Mouse (Mus musculus): ENCODE measurements around the gene Zdhhc14. TPM values are rescaled to one million over a fixed set of nuclear protein-coding genes. Genes with fewer than 3 reads are reported as not detected.

Gene Zdhhc14
- polyA plus RNA-seq, 1 experiment = 0.86 TPM

DNA sequence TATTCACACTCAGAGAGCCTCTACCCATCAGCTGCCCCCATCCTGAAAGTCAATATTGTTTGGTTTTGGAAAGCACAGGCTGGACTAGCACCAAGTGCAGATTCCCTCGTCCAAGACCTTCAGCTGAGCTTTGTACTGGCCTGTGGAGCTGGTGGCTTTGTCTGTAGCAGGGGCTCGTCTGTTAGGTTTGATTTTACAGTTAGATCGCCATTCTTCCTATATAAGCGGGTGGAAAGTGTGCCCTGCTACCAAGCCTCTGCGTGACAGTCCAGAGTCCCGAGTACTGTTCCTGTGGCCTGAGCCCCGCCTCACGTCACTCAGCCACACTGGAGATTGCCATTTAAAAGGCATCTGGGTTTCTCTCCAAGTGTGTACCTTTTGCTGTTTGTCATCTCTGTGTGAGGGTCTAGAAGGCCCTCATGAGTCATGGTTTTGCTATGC, 113.8 kb downstream of the Zdhhc14 start:
- Histone ChIP-seq H3K79me2 (ENCODE audit: control insufficient read depth, insufficient read depth) (no peaks in the 10 kb centered on the region), H3K36me3 (ENCODE audit: control insufficient read depth, insufficient read depth) (no peaks in the 10 kb centered on the region)
- TF ChIP-seq POLR2AphosphoS2 (IDR thresholded peaks at IDR 0.05; ENCODE audit: insufficient read length, low read depth) (no peak), POLR2A (IDR thresholded peaks at IDR 0.05; ENCODE audit: insufficient read length, low read depth) (no peak), MYOD1 (IDR thresholded peaks at IDR 0.05; ENCODE audit: control insufficient read depth in 1 of 3, insufficient read length in 2 of 3, low read depth in 2 of 3) (no peak), MAX (IDR thresholded peaks at IDR 0.05; ENCODE audit: low read depth) (no peak), TCF3 (IDR thresholded peaks at IDR 0.05; ENCODE audit: insufficient read length, low read depth) (no peak), TCF12 (IDR thresholded peaks at IDR 0.05; ENCODE audit: insufficient read depth, poor library complexity, severe bottlenecking) (no peak)

DNA sequence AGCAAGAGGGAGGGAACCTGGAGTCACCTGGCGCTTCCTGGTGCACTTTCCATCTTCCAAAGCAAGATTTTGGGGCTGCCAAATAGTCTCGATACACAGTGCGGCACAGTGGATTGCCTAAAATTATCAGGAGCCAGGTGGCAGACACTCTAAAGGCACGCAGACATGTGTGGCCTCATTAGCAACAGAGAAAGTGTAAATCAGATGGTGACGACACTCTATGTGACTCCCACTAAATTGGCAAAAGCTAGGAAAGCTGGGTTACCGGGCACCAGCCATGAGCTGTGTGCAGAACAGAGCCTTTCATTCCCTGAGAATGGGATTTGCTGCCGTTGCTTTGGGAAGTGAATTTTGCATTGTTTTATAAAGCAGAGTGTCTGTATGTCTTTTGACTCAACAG, 115.0 kb downstream of the Zdhhc14 start:
- no peak overlapping the region for H3K4me2 ChIP-seq (ENCODE audit: low read depth)
- H3K36me3 ChIP-seq (ENCODE audit: control insufficient read depth, insufficient read depth) = no peaks in the 10 kb centered on the region
- TF ChIP-seq E2F4 (IDR thresholded peaks at IDR 0.05; ENCODE audit: insufficient read depth) = no peak
- no peak for TF ChIP-seq TCF3 (IDR thresholded peaks at IDR 0.05; ENCODE audit: insufficient read length, low read depth)
- TF ChIP-seq USF1 (IDR thresholded peaks at IDR 0.05; ENCODE audit: low read depth) = no peak
- no peak for TF ChIP-seq MYOD1 (IDR thresholded peaks at IDR 0.05; ENCODE audit: control insufficient read depth in 1 of 3, insufficient read length in 2 of 3, low read depth in 2 of 3)
- TF ChIP-seq POLR2A (IDR thresholded peaks at IDR 0.05; ENCODE audit: insufficient read length, low read depth) = no peak
- no peak for TF ChIP-seq MAX (IDR thresholded peaks at IDR 0.05; ENCODE audit: low read depth)
- TF ChIP-seq CEBPB (IDR thresholded peaks at IDR 0.05; ENCODE audit: insufficient read depth, poor library complexity, severe bottlenecking) = no peak
- TF ChIP-seq REST (IDR thresholded peaks at IDR 0.05; ENCODE audit: insufficient read depth, insufficient read length) = no peak
- no peak for TF ChIP-seq MYOG (IDR thresholded peaks at IDR 0.05; ENCODE audit: control insufficient read depth in 1 of 3, insufficient read depth in 1 of 3, insufficient read length in 2 of 3, low read depth in 2 of 3)
- no peak for TF ChIP-seq TCF12 (IDR thresholded peaks at IDR 0.05; ENCODE audit: insufficient read depth, poor library complexity, severe bottlenecking)
- no peak for TF ChIP-seq SRF (IDR thresholded peaks at IDR 0.05; ENCODE audit: control insufficient read depth, insufficient read length, low read depth)
- no peak for TF ChIP-seq POLR2AphosphoS2 (IDR thresholded peaks at IDR 0.05; ENCODE audit: insufficient read length, low read depth)
- H3ac ChIP-seq (ENCODE audit: control insufficient read depth, insufficient read length) = no peak overlapping the region
- H3K79me2 ChIP-seq (ENCODE audit: control insufficient read depth, insufficient read depth) = no peaks in the 10 kb centered on the region
- no peaks in the 10 kb centered on the region for H3K27me3 ChIP-seq (ENCODE audit: control insufficient read depth, insufficient read depth, insufficient read length)
- H3K4me3 ChIP-seq = no peak overlapping the region

More for the DNA sequence above, 113.8 kb downstream of the Zdhhc14 start:
- Histone ChIP-seq H3K4me2 (ENCODE audit: low read depth) (no peak overlapping the region), H3K27me3 (ENCODE audit: control insufficient read depth, insufficient read depth, insufficient read length) (no peaks in the 10 kb centered on the region), H3K4me3 (no peak overlapping the region), H3ac (ENCODE audit: control insufficient read depth, insufficient read length) (no peak overlapping the region)

DNA sequence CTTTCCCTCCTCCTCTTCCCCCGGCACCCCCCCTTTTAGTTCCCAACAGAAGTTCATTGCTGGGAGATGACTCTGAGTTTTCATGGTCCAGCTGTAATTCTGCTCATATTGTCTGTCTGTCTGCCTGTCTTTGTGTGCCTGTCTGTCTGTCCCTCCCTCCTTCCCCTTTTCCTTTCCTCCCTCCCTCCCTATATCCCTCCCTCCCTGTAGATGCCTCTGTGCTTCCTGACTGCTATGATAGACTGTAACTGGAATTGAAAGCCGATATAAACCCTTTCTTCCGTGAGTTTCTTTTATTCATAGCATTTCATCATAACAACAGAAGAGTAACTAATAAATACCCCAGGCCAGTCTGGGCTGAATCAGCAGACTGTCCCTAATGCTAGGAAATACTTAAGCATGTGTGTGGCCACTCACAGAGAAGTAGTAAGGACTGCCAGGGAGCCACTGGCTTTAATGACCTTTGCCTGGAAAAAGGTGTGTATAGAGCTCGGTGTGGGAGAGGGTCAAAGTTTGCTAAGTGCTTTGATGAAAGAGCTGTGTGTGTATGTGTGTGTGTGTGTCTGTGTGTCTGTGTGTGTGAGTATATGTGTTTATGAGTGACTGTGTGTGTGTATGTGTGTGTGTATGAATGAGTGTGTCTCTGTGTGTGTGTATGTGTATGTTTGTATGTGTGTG, 117.7 kb downstream of the Zdhhc14 start:
- no peak overlapping the region for H3ac ChIP-seq (ENCODE audit: control insufficient read depth, insufficient read length)

DNA sequence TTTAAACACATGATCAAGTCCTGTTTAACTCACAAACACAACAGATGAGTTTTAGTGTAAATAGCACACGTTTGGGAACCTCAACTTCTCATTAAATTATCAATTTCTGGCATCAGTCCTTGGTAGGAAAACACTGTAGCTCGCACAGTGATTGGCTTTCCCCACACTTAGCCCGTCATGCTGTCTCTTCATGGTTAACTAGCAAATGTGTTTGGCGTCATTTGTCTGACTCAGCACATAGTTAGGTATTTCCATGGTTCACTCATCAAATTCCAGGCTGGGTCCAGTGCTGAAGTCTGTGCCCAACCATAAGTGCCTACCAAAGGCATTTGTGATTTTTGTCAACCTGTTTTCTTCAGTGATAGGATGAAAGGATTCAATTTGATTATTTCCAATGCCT, 119.9 kb downstream of the Zdhhc14 start:
- Histone ChIP-seq H3K79me2 (ENCODE audit: control insufficient read depth, insufficient read depth) (no peaks in the 10 kb centered on the region), H3K4me2 (ENCODE audit: low read depth) (no peak overlapping the region), H3K36me3 (ENCODE audit: control insufficient read depth, insufficient read depth) (no peaks in the 10 kb centered on the region), H3K27me3 (ENCODE audit: control insufficient read depth, insufficient read depth, insufficient read length) (no peaks in the 10 kb centered on the region), H3ac (ENCODE audit: control insufficient read depth, insufficient read length) (no peak overlapping the region), H3K4me3 (no peak overlapping the region)
- TF ChIP-seq MYOD1 (IDR thresholded peaks at IDR 0.05; ENCODE audit: control insufficient read depth in 1 of 3, insufficient read length in 2 of 3, low read depth in 2 of 3) (no peak), TCF3 (IDR thresholded peaks at IDR 0.05; ENCODE audit: insufficient read length, low read depth) (no peak), POLR2A (IDR thresholded peaks at IDR 0.05; ENCODE audit: insufficient read length, low read depth) (no peak), MAX (IDR thresholded peaks at IDR 0.05; ENCODE audit: low read depth) (no peak), CEBPB (IDR thresholded peaks at IDR 0.05; ENCODE audit: insufficient read depth, poor library complexity, severe bottlenecking) (no peak), E2F4 (IDR thresholded peaks at IDR 0.05; ENCODE audit: insufficient read depth) (no peak), POLR2AphosphoS2 (IDR thresholded peaks at IDR 0.05; ENCODE audit: insufficient read length, low read depth) (no peak), MYOG (IDR thresholded peaks at IDR 0.05; ENCODE audit: control insufficient read depth in 1 of 3, insufficient read depth in 1 of 3, insufficient read length in 2 of 3, low read depth in 2 of 3) (no peak), REST (IDR thresholded peaks at IDR 0.05; ENCODE audit: insufficient read depth, insufficient read length) (no peak)

More for the DNA sequence above, 117.7 kb downstream of the Zdhhc14 start:
- Histone ChIP-seq H3K4me2 (ENCODE audit: low read depth) (no peak overlapping the region), H3K79me2 (ENCODE audit: control insufficient read depth, insufficient read depth) (no peaks in the 10 kb centered on the region), H3K27me3 (ENCODE audit: control insufficient read depth, insufficient read depth, insufficient read length) (no peaks in the 10 kb centered on the region), H3K36me3 (ENCODE audit: control insufficient read depth, insufficient read depth) (no peaks in the 10 kb centered on the region), H3K4me3 (no peak overlapping the region)
- TF ChIP-seq MYOD1 (IDR thresholded peaks at IDR 0.05; ENCODE audit: control insufficient read depth in 1 of 3, insufficient read length in 2 of 3, low read depth in 2 of 3) (no peak), USF1 (IDR thresholded peaks at IDR 0.05; ENCODE audit: low read depth) (no peak), SRF (IDR thresholded peaks at IDR 0.05; ENCODE audit: control insufficient read depth, insufficient read length, low read depth) (no peak), POLR2A (IDR thresholded peaks at IDR 0.05; ENCODE audit: insufficient read length, low read depth) (no peak), CEBPB (IDR thresholded peaks at IDR 0.05; ENCODE audit: insufficient read depth, poor library complexity, severe bottlenecking) (no peak), TCF12 (IDR thresholded peaks at IDR 0.05; ENCODE audit: insufficient read depth, poor library complexity, severe bottlenecking) (no peak), REST (IDR thresholded peaks at IDR 0.05; ENCODE audit: insufficient read depth, insufficient read length) (no peak), POLR2AphosphoS2 (IDR thresholded peaks at IDR 0.05; ENCODE audit: insufficient read length, low read depth) (no peak), TCF3 (IDR thresholded peaks at IDR 0.05; ENCODE audit: insufficient read length, low read depth) (no peak), E2F4 (IDR thresholded peaks at IDR 0.05; ENCODE audit: insufficient read depth) (no peak), MAX (IDR thresholded peaks at IDR 0.05; ENCODE audit: low read depth) (no peak), MYOG (IDR thresholded peaks at IDR 0.05; ENCODE audit: control insufficient read depth in 1 of 3, insufficient read depth in 1 of 3, insufficient read length in 2 of 3, low read depth in 2 of 3) (no peak)
